Mouse (Mus musculus) neural tube, embryonic 15.5 days (tissue): ENCODE data around the gene Slc39a1. TPM values are rescaled to one million over a fixed set of nuclear protein-coding genes. Genes with fewer than 3 reads are reported as not detected.

Experiments
- ATAC-seq: fragments of 200-750 bp; cut with Nextera tagmentation; 2 replicates; pipeline ENCODE4 v1.8.0; 2017; ENCODE audit warnings: mild to moderate bottlenecking, moderate TSS enrichment, moderate library complexity; ENCODE audit not compliant: low FRiP score
- H3K27ac ChIP-seq: fragments of 300-500 bp; sonication (generic); replicated peaks from 2 replicates; pipeline ENCODE4 v1.5.1; 2015; ENCODE audit warnings: mild to moderate bottlenecking, inconsistent platforms
- H3K27me3 ChIP-seq: fragments of 300-500 bp; sonication (generic); replicated peaks from 2 replicates; pipeline ENCODE4 v1.6.1; 2015; ENCODE audit warnings: inconsistent platforms
- H3K36me3 ChIP-seq: fragments of 300-500 bp; sonication (generic); 2 replicates; pipeline ENCODE4 v1.6.1; 2015; ENCODE audit warnings: inconsistent platforms
- H3K4me1 ChIP-seq: fragments of 300-500 bp; sonication (generic); 2 replicates; pipeline ENCODE4 v1.6.1; 2015; ENCODE audit warnings: inconsistent platforms
- H3K4me2 ChIP-seq: fragments of 300-500 bp; sonication (generic); 2 replicates; pipeline ENCODE4 v1.6.1; 2015; ENCODE audit warnings: inconsistent platforms, mild to moderate bottlenecking, moderate library complexity
- H3K4me3 ChIP-seq: fragments of 300-500 bp; sonication (generic); replicated peaks from 2 replicates; pipeline ENCODE4 v1.5.1; 2015; ENCODE audit warnings: mild to moderate bottlenecking, inconsistent platforms
- H3K9ac ChIP-seq: fragments of 300-500 bp; sonication (generic); replicated peaks from 2 replicates; pipeline ENCODE4 v1.6.1; 2015; ENCODE audit warnings: mild to moderate bottlenecking, inconsistent platforms
- H3K9me3 ChIP-seq: fragments of 300-500 bp; sonication (generic); replicated peaks from 2 replicates; pipeline ENCODE4 v1.6.1; 2016; ENCODE audit warnings: inconsistent platforms
- WGBS: fragments of 180-500 bp; shearing (Covaris S2); methylation state at CpG from one replicate; pipeline ENCODE4 v1.1.7; 2015; ENCODE audit warnings: mixed read lengths; 5-methylcytosine and 5-hydroxymethylcytosine counted together
- polyA plus RNA-seq: library from polyadenylated mRNA; unstranded; fragments of >200 nt; fragmentation: Nextera tagmentation; extraction: Ambion mirVana; gene quantifications from 2 replicates; pipeline ENCODE4 v1.2.1, GENCODE M21; 2015

Gene Slc39a1
- 49.3 and 56.0 TPM in 2 replicates for polyA plus RNA-seq

DNA sequence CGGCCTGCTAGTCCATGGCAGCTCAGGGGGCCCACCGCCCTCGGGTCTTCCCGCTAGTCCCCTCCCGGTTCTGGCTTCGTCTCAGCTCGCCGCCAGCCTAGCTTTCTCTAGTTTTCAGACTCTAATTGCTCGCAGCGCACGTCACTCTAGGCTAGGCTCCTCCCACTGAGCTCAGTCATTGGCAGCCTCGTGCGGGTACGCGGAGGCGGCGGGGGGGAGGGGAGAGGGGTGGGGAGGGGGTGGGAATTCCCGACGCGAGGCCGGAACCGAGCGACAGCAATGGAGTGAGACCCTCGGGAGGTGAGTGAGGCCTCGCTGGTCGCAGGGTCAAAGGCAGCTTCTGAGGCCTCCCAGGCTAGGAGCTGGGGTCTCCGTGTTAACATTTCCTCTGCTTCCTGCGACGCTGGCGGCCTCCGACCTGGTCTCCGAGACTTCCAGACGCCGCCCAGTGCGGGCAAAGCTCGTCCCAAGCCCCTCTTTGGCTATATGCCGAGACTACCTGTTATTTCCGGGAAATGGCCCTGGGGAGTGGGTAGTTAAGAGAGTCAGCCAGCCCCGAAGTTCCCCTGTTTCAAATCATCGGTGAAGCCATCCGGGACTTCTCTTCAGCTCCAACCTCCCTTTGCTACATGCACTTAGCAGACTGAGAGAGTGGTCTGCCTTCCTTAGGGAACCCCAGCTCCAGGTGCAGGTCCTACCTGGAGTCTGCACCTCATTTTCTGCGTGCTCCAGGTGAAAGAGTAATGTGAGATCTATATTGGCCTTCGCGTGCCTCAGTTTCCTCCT is at the start of gene Slc39a1:
Slc39a1 (plus strand) TSS at position 213 of the 786 bp plus-strand sequence.
- Histone ChIP-seq H3K36me3 (peaks cover 10% of the 10 kb centered on the region; the same call in 1 of the 2 replicates), H3K4me1 (peaks cover 35% of the 10 kb centered on the region), H3K4me3 (peak within 1 kb of the TSS; percentile 79), H3K27ac (peak within 1 kb of the TSS; percentile 81), H3K27me3 (no peaks in the 10 kb centered on the region), H3K9ac (peak within 1 kb of the TSS; percentile 81), H3K4me2 (peak within 1 kb of the TSS; percentile 88), H3K9me3 (no peaks in the 10 kb centered on the region)
- WGBS, result under 1% methylated on average over 43 of the region's 44 CpGs
- peak; percentile 94 for ATAC-seq

DNA sequence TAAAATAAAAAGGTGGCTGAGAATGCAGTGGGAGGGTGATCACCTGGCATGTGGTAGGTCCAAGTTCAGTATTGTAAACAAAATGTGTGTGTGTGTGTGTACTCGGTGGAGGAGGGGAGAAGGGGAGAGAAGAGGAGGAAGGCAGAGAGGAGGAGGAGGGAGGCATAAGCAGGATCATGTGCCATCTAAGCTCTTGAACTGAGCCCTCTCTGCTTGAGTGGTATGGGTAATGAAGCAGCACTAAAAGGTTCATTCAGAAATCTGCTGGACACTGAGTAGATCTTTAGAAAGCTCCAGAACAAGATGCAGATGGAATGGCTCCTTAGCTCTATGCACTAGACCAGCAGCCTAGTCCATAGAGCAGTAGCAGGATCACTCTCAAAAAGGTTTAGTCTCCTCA is 45.1 kb upstream of the Slc39a1 start:
- 61% methylated on average over 1 of the region's 1 CpGs for WGBS
- Histone ChIP-seq H3K4me1 (no peaks in the 10 kb centered on the region), H3K9me3 (no peaks in the 10 kb centered on the region), H3K9ac (no peak overlapping the region), H3K4me2 (no peak overlapping the region), H3K27ac (no peak overlapping the region), H3K27me3 (no peaks in the 10 kb centered on the region), H3K4me3 (no peak overlapping the region), H3K36me3 (peaks cover 4% of the 10 kb centered on the region)
- no peak for ATAC-seq

DNA sequence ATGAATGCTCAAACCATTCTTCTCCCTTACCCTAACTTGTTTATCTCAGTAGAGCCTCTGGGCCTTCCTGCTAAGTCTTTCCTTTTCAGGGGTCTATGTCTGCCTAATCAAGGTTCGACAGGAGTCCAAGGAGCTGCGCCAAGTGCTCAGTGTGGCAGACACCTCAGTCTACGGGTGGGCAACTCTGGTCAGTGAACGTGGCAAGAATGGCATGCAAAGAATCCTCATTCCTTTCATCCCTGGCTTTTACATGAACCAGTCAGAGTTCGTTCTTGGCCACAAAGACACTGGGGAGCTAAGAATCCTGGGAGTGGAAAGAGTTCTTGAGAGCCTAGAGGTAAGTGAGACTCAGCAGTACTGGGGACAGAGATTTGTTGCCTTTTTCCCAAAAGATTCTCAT is 44.4 kb upstream of the Slc39a1 start:
- Histone ChIP-seq H3K9ac (no peak overlapping the region), H3K4me1 (no peaks in the 10 kb centered on the region), H3K27ac (no peak overlapping the region), H3K4me3 (no peak overlapping the region), H3K4me2 (no peak overlapping the region), H3K9me3 (no peaks in the 10 kb centered on the region), H3K36me3 (peaks cover 11% of the 10 kb centered on the region), H3K27me3 (no peaks in the 10 kb centered on the region)
- WGBS, result 80% methylated on average over 5 of the region's 5 CpGs
- ATAC-seq, result no peak

DNA sequence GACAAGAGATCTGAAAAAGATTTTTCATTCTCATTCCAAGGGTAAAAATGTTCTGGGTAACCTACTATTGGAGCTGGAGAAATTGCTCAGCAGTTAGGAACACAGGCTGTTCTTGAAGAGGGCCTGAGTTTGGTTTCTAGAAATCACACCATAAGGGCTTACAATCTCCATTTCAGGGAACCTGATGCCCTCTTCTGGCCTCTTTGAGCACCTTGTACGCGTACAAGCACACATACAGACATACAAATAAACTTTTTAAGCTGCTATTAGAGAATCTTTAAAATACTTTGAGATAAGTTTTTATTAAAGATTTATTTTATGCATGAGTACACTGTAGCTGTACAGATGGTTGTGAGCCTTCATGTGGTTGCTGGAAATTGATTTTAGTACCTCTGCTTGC is 43.4 kb upstream of the Slc39a1 start:
- ATAC-seq, result no peak
- 97% methylated on average over 2 of the region's 2 CpGs for WGBS

DNA sequence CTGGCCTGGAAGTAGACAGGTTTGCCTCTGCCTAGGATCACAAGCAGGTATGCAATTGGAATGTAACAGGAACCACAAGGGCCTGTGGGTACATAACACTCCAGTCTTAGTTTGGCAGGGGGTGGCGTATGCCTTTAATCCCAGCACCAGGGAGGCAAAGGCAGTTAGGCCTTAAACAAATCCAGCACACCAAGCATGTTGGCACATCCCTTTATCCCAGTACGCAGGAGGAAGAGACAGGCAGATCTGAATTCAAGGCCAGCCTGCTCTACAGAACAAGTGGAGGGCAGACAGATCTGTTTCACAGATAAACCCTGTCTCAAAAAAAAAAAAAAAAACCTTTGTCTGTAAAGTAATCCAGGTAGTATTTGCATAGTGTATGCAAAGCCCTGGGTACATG is 39.3 kb upstream of the Slc39a1 start:
- Histone ChIP-seq H3K36me3 (peaks cover 43% of the 10 kb centered on the region), H3K4me1 (peaks cover 26% of the 10 kb centered on the region), H3K27ac (no peak overlapping the region), H3K9ac (no peak overlapping the region), H3K4me2 (no peak overlapping the region), H3K9me3 (no peaks in the 10 kb centered on the region), H3K27me3 (no peaks in the 10 kb centered on the region), H3K4me3 (no peak overlapping the region)
- 90% methylated on average over 2 of the region's 2 CpGs for WGBS
- no peak for ATAC-seq

More for the DNA sequence above, 43.4 kb upstream of the Slc39a1 start:
- Histone ChIP-seq H3K27me3 (no peaks in the 10 kb centered on the region), H3K4me2 (no peak overlapping the region), H3K9ac (no peak overlapping the region), H3K4me3 (no peak overlapping the region), H3K36me3 (peaks cover 21% of the 10 kb centered on the region), H3K27ac (no peak overlapping the region), H3K4me1 (peaks cover 3% of the 10 kb centered on the region; the same call in 1 of the 2 replicates), H3K9me3 (no peaks in the 10 kb centered on the region)

DNA sequence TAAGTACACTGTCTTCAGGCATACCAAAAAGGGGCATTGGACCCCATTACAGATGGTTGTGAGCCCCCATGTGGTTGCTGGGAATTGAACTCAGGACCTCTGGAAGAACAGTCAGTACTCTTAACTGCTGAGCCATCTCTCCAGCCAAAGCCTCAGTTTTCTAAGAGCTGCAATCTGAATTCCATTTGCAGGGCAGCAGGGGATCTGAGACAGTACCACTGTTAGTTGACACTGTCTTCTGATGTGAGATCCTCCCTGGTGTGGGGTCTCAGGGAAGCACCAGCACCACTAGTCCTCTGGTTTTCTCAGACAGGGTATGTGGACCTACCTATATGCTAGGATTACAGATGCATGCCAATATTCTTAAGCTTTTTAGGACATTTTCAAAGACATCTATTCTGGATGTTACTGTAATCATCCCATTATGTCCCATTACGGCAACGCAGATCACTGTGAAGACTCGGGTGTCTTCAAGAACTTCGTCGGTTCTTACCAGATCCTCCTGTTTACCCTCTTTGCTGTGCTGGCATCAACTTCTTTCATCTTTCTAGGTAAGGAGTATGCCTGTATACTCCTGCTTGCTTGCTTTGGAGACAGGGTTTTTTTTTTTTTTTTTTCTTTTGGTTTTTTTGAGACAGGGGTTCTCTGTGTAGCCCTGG is 37.9 kb upstream of the Slc39a1 start:
- H3K27ac ChIP-seq, result no peak overlapping the region
- peaks cover 43% of the 10 kb centered on the region for H3K36me3 ChIP-seq
- no peak for ATAC-seq
- no peaks in the 10 kb centered on the region for H3K9me3 ChIP-seq
- 94% methylated on average over 5 of the region's 5 CpGs for WGBS
- peaks cover 35% of the 10 kb centered on the region for H3K4me1 ChIP-seq
- no peak overlapping the region for H3K4me2 ChIP-seq
- no peaks in the 10 kb centered on the region for H3K27me3 ChIP-seq
- no peak overlapping the region for H3K4me3 ChIP-seq
- H3K9ac ChIP-seq, result no peak overlapping the region

DNA sequence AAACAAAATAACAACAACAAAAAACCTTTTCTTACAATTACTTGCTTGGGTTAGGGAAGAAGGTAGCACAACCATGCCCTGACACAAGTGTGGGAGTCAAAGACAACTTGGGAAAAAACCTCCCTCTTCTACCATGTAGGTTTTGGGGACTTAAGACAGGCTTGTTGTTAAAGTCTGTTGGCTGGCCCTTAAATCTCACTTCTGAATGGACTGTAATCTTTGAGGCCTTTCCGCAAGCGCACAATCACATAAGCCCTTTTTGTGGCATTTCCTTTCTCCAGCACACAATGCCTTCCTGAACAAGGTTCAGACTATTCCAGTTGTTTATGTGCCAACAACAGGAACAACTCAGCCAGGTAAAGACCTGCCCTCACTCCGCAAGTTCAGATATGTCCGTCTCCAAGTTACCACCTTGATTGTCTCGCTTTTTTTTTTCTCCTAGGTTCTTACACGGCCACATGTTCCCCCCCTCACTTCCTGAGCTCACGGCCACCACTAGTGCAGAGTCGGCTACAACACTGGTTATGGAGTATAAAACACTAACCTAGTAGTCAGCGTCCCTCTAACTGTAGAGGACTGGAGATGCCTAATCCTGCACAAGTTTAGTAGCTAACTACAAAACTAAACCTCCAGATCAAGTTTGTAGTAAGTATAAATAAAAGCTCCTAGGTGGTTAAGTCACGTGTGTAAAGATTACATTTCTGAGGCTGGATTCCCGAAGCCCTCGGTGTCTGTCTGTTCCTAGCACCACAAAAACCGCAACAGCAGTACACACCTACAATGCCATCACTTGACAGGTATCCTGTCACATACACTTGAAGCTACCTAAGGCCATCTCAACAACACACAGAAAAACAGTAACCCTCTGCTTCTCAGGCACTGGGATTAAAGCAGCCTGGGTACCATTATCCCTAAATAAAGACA is 36.2 kb upstream of the Slc39a1 start:
- Histone ChIP-seq H3K27ac (no peak overlapping the region), H3K36me3 (peaks cover 43% of the 10 kb centered on the region), H3K27me3 (no peaks in the 10 kb centered on the region), H3K4me1 (peaks cover 35% of the 10 kb centered on the region), H3K9me3 (no peaks in the 10 kb centered on the region), H3K4me2 (peak overlapping the region; percentile 87), H3K9ac (no peak overlapping the region), H3K4me3 (peak overlapping the region; percentile 88; the same call in 1 of the 2 replicates)
- 79% methylated on average over 13 of the region's 13 CpGs for WGBS
- ATAC-seq, result no peak

DNA sequence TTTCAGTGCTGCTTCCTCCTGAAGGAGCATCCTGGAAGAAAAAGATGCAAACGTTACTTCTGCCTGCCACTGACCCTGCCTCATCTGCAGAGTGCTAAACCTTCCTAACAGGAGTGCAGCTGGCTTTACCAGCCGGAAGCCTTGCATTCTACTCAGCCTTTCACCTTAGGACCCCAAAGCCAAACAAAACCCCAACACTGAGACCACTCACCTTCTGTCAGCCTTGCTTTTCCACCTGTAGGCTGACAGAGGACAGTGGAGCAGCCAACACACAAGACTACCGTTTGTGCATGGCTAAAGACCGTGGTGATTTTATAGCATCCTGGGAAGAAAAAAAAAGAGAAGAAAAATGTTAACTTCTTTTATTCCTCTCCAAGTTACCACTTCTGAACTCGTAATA is 35.2 kb upstream of the Slc39a1 start:
- peak overlapping the region; percentile 87 for H3K4me2 ChIP-seq
- H3K27me3 ChIP-seq, result no peaks in the 10 kb centered on the region
- peak overlapping the region; percentile 95 for H3K9ac ChIP-seq
- H3K27ac ChIP-seq, result no peak overlapping the region
- H3K36me3 ChIP-seq, result peaks cover 40% of the 10 kb centered on the region
- peaks cover 35% of the 10 kb centered on the region for H3K4me1 ChIP-seq
- 20% methylated on average over 5 of the region's 5 CpGs for WGBS
- H3K9me3 ChIP-seq, result no peaks in the 10 kb centered on the region
- no peak for ATAC-seq
- peak overlapping the region; percentile 88 for H3K4me3 ChIP-seq

DNA sequence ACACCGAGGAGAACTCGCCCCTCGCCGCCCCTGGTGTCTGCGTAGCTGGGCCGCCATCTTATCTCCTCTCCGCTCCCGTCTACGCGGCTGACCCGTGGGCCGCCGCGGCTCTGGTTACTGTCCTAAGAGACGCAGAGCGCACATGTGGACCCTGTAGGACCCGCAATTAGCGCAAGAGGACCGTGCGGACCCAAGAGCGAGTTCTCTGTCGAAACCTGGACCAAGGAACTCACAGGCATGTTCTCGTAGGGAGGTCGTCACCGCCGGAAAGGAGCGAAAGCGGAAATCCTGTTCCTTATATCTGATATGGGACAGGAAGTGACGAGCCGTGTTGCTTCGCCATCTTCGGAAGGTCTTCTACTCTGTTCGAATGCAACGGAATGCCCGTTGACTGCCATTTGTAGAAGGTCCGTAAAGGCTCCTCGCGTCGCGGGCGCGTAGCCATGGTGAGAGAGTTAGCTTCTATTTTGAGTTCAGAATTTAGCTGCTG is 34.5 kb upstream of the Slc39a1 start, which contains the start of the genes Rps27 and Rab13:
Rps27 (minus strand) TSS at position 275 of the 490 bp plus-strand sequence.
Rab13 (plus strand) TSS at position 319 of the 490 bp plus-strand sequence.
- peak within 1 kb of the TSS; percentile 88 for H3K4me3 ChIP-seq
- H3K9ac ChIP-seq, result peak within 1 kb of the TSS; percentile 95
- peaks cover 35% of the 10 kb centered on the region for H3K4me1 ChIP-seq
- H3K9me3 ChIP-seq, result no peaks in the 10 kb centered on the region
- peaks cover 34% of the 10 kb centered on the region for H3K36me3 ChIP-seq
- WGBS, result under 1% methylated on average over 42 of the region's 42 CpGs
- H3K4me2 ChIP-seq, result peak within 1 kb of the TSS; percentile 87
- H3K27me3 ChIP-seq, result no peaks in the 10 kb centered on the region
- H3K27ac ChIP-seq, result peak within 1 kb of the TSS; percentile 93
- ATAC-seq, result peak; percentile 95

DNA sequence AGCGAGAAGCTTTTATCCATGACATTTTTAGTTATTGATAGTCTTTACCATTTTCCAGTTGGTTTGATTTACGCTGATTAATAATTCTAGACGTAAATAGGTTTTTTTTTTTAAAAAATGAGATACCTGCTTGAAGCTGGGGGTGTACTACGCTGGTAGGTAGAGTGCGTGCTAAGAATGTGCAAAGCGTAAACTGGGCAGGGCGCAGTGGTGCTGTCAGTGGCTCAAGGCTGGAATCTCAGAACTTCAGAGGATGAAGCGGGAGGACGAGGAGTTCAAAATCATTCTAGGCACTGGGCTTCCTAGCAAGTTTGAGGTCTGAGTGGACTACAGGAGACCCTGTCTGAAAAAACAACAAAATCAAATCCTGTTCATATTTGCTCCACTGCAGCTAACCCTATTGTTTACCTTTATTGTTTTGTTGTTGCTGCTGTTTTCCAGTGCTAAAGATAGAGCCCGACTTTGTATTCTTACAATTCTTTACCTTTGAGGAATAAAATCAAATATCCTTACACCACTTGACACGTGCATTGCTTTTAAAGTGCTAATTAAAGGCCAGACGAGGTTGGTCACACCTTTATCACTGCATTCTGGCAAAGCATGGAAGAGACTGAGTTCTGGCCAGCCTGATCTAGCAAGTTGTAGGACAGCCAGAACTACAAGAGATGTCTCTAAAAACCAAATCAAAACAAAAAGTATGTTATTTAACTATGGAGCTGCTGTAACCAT is 33.9 kb upstream of the Slc39a1 start:
- H3K4me2 ChIP-seq, result peak overlapping the region; percentile 87
- WGBS, result 12% methylated on average over 12 of the region's 12 CpGs
- H3K27ac ChIP-seq, result peak overlapping the region; percentile 93
- peak; percentile 77 for ATAC-seq
- peak overlapping the region; percentile 88 for H3K4me3 ChIP-seq
- no peaks in the 10 kb centered on the region for H3K9me3 ChIP-seq
- peak overlapping the region; percentile 95 for H3K9ac ChIP-seq
- peaks cover 27% of the 10 kb centered on the region for H3K36me3 ChIP-seq
- H3K4me1 ChIP-seq, result peaks cover 31% of the 10 kb centered on the region
- H3K27me3 ChIP-seq, result no peaks in the 10 kb centered on the region
